Mouse (Mus musculus) liver, embryonic 14.5 days (tissue): Measurements from ENCODE around the gene Pex13. TPM values are rescaled to one million over a fixed set of nuclear protein-coding genes. Genes with fewer than 3 reads are reported as not detected.

Source experiments
- ATAC-seq: fragments of 200-750 bp; cut with Nextera tagmentation; 2 replicates; pipeline ENCODE4 v1.8.0; 2017; ENCODE audit warnings: moderate number of reproducible peaks, mild to moderate bottlenecking, moderate library complexity; ENCODE audit not compliant: insufficient read depth
- DNase-seq, 3 experiments: peaks; one replicate each; pipeline ENCODE4 v3.0.0-alpha.2; 2012 to 2013; ENCODE audit warnings: low read depth in 3 of 3, low spot score in 3 of 3
- H3K27ac ChIP-seq: fragments of 300-500 bp; sonication (generic); 2 replicates; pipeline ENCODE4 v1.5.1; 2014; ENCODE audit warnings: moderate library complexity, mild to moderate bottlenecking, control low read depth, inconsistent platforms
- H3K27me3 ChIP-seq: fragments of 300-500 bp; sonication (generic); 2 replicates; pipeline ENCODE4 v1.6.1; 2014; ENCODE audit warnings: mild to moderate bottlenecking, low read length, moderate library complexity; ENCODE audit not compliant: control insufficient read depth, insufficient read depth
- H3K36me3 ChIP-seq: fragments of 300-500 bp; sonication (generic); replicated peaks from 2 replicates; pipeline ENCODE4 v1.6.1; 2014; ENCODE audit warnings: low read depth; ENCODE audit not compliant: control insufficient read depth, insufficient read depth
- H3K4me1 ChIP-seq, 2 experiments: fragments of 200-500 bp in 1 of 2; fragments of 300-500 bp in 1 of 2; sonication (generic) in 1 of 2; replicated peaks; 2 replicates each; pipeline ENCODE4 v1.6.1; 2012 to 2014; ENCODE audit warnings: antibody characterized with exemption in 1 of 2, inconsistent platforms in 1 of 2, low read length in 1 of 2; ENCODE audit not compliant: control insufficient read depth in 2 of 2, insufficient read depth in 2 of 2
- H3K4me2 ChIP-seq: fragments of 300-500 bp; sonication (generic); 2 replicates; pipeline ENCODE4 v1.6.1; 2014; ENCODE audit warnings: low read depth, mild to moderate bottlenecking, control low read depth, moderate library complexity
- H3K4me3 ChIP-seq, 2 experiments: fragments of 200-500 bp in 1 of 2; fragments of 300-500 bp in 1 of 2; sonication (generic) in 1 of 2; 2 replicates each; pipeline ENCODE4 v1.5.1; 2012 to 2014; ENCODE audit warnings: low read depth in 2 of 2, low read length in 2 of 2, mild to moderate bottlenecking in 2 of 2, control low read depth in 1 of 2, inconsistent platforms in 1 of 2, moderate library complexity in 1 of 2; ENCODE audit not compliant: insufficient read depth in 1 of 2
- H3K9ac ChIP-seq: fragments of 300-500 bp; sonication (generic); replicated peaks from 2 replicates; pipeline ENCODE4 v1.6.1; 2014; ENCODE audit warnings: mild to moderate bottlenecking, control low read depth, moderate library complexity
- H3K9me3 ChIP-seq: fragments of 300-500 bp; sonication (generic); 2 replicates; pipeline ENCODE4 v1.6.1; 2016; ENCODE audit warnings: low read length, mixed read lengths; ENCODE audit not compliant: control insufficient read depth
- CTCF ChIP-seq: IDR thresholded peaks from 2 replicates; pipeline ENCODE4 v1.5.1; 2016; ENCODE audit warnings: antibody characterized with exemption, low read depth, control low read depth
- EP300 ChIP-seq: IDR thresholded peaks from 2 replicates; pipeline ENCODE4 v1.6.1; 2016; ENCODE audit warnings: antibody characterized with exemption, low read depth
- WGBS: fragments of 180-500 bp; shearing (Covaris S2); extraction: QIAGEN DNeasy Blood & Tissue Kit; methylation state at CpG from one replicate; pipeline ENCODE4 v1.1.7; 2014; ENCODE audit not compliant: insufficient replicate concordance; 5-methylcytosine and 5-hydroxymethylcytosine counted together
- polyA plus RNA-seq, 2 experiments: library from polyadenylated mRNA; depleted of rRNA in 1 of 2; stranded (reverse) in 1 of 2; unstranded in 1 of 2; fragments of >200 nt; fragmentation: Nextera tagmentation in 1 of 2; extraction: Ambion mirVana in 1 of 2; gene quantifications; 2 replicates each; pipeline versions ENCODE4 v1.2.1 to v1.2.3; 2012 to 2014

Gene Pex13
- polyA plus RNA-seq, 2 experiments, result 3.5 to 13.0 TPM

- H3K9me3 ChIP-seq, result no peaks in the 10 kb centered on the region
- DNase-seq, result no peak
- no peak overlapping the region for H3K9ac ChIP-seq
- no peaks in the 10 kb centered on the region for H3K4me1 ChIP-seq
- H3K27ac ChIP-seq, result no peak overlapping the region
- 73% methylated on average over 2 of the region's 2 CpGs for WGBS
- H3K36me3 ChIP-seq, result peaks cover 2% of the 10 kb centered on the region; the same call in 1 of the 2 replicates
- ATAC-seq, result no peak
- TF ChIP-seq CTCF (no peak), EP300 (no peak)
- no peak overlapping the region for H3K4me2 ChIP-seq
- H3K4me3 ChIP-seq, result no peak overlapping the region
- no peaks in the 10 kb centered on the region for H3K27me3 ChIP-seq
Observed at GRCm38 (mm10) chr11:23698526-23698925, 32.8 kb upstream of the Pex13 start.

DNA sequence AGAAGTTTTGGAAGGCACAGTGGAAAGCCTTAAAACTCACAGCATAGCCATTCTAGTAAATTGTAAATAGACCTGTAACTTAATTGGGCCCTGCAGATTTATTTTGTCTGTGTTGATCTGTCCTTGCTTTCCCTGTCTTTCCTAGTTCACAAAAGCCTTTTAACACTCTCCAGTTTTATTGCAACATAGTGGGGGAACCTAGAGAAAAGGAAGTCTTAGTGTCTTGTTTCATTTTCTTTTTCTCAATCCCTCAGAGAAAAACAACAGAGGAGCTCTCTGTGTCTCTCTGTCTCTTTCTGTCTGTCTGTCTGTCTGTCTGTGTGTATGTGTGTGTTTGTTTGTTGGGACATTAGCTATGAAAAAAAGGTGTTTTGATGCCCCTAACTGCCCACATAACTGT lies 30.1 kb upstream of the Pex13 start:
- no peak for ATAC-seq

DNA sequence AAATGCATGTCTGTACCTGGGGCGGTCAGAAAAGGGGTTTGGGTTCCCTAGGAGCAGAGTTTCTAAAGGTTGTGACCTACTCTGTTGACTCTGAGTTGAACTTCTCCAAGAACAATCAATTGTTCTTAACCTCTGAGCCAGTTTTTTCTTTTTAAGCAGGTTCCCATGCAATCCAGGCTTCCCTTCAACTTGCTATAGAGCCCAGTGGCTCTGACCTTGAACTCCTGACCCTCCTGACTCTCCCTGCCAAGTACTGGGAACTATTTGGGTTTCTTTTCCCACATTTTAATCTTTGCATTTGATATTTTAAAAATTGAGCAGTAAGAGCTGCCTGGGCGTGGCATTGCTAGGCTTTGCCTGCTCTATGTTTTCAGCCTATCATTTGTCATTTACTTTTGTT lies 27.5 kb upstream of the Pex13 start:
- Histone ChIP-seq H3K4me3 (no peak overlapping the region), H3K9me3 (no peaks in the 10 kb centered on the region), H3K27me3 (no peaks in the 10 kb centered on the region), H3K4me2 (no peak overlapping the region), H3K27ac (no peak overlapping the region), H3K9ac (no peak overlapping the region), H3K36me3 (no peaks in the 10 kb centered on the region; the same call in 1 of the 2 replicates), H3K4me1 (0 out of 4 replicates have a peak, but pooled peaks cover 0 to 1% of the 10 kb centered on the region in 2 experiments)
- TF ChIP-seq EP300, result no peak
- no peak for TF ChIP-seq CTCF
- DNase-seq (no peak), ATAC-seq (no peak)
- 62% methylated on average over 2 of the region's 2 CpGs for WGBS

More for the DNA sequence above, 30.1 kb upstream of the Pex13 start:
- no peak for TF ChIP-seq EP300
- no peaks in the 10 kb centered on the region for H3K9me3 ChIP-seq
- H3K36me3 ChIP-seq, result no peaks in the 10 kb centered on the region
- H3K27ac ChIP-seq, result no peak overlapping the region
- no peak overlapping the region for H3K4me2 ChIP-seq
- 0 out of 4 replicates have a peak, but pooled peaks cover 0 to 1% of the 10 kb centered on the region in 2 experiments for H3K4me1 ChIP-seq
- DNase-seq, result no peak
- no peak overlapping the region for H3K4me3 ChIP-seq
- no peak overlapping the region for H3K9ac ChIP-seq
- no peaks in the 10 kb centered on the region for H3K27me3 ChIP-seq

- Histone ChIP-seq H3K27me3 (no peaks in the 10 kb centered on the region), H3K9ac (no peak overlapping the region), H3K4me2 (no peak overlapping the region), H3K4me3 (no peak overlapping the region), H3K36me3 (no peaks in the 10 kb centered on the region; the same call in 1 of the 2 replicates), H3K4me1 (no peaks in the 10 kb centered on the region), H3K27ac (no peak overlapping the region), H3K9me3 (no peaks in the 10 kb centered on the region)
- TF ChIP-seq EP300 (no peak), CTCF (no peak)
- no peak for DNase-seq
- ATAC-seq, result no peak
- WGBS, result 71% methylated on average over 1 of the region's 1 CpGs
Observed at GRCm38 (mm10) chr11:23688060-23688459, 22.3 kb upstream of the Pex13 start.

GRCm38 (mm10) chr11:23686671-23687070 lies 20.9 kb upstream of the Pex13 start:
- Histone ChIP-seq H3K4me2 (no peak overlapping the region), H3K4me1 (no peaks in the 10 kb centered on the region), H3K36me3 (no peaks in the 10 kb centered on the region; the same call in none of the 2 replicates), H3K27ac (no peak overlapping the region), H3K4me3 (no peak overlapping the region), H3K9me3 (no peaks in the 10 kb centered on the region), H3K9ac (no peak overlapping the region), H3K27me3 (no peaks in the 10 kb centered on the region)
- WGBS, result 72% methylated on average over 5 of the region's 5 CpGs
- no peak for DNase-seq
- ATAC-seq, result no peak
- no peak for TF ChIP-seq CTCF
- no peak for TF ChIP-seq EP300
